Mouse (Mus musculus) stomach, postnatal 0 days (tissue): ENCODE measurements around the gene Ccr4.

ENCODE experiments used
- CTCF ChIP-seq: IDR thresholded peaks from 2 replicates; pipeline ENCODE4 v1.5.1; 2016; ENCODE audit warnings: antibody characterized with exemption, low read depth, mild to moderate bottlenecking, moderate library complexity
- EP300 ChIP-seq: optimal IDR thresholded peaks from 2 replicates; pipeline ENCODE3; 2016; ENCODE audit warnings: antibody characterized with exemption

- TF ChIP-seq CTCF (no peak), EP300 (no peak)
Observed at GRCm38 (mm10) chr9:114440548-114440947, 64.2 kb downstream of the Ccr4 start.
